Mouse (Mus musculus) colon, adult 2 months (tissue): ENCODE results near the gene Ptprz1. TPM values are rescaled to one million over a fixed set of nuclear protein-coding genes. Genes with fewer than 3 reads are reported as not detected.

ENCODE experiments used
- polyA plus RNA-seq: library from polyadenylated mRNA; depleted of rRNA; stranded (reverse); fragments of >200 nt; gene quantifications from 2 replicates; pipeline ENCODE4 v1.2.3, GENCODE M21; 2012; rRNA removed

Gene Ptprz1
- polyA plus RNA-seq, result 1.8 and 2.3 TPM in 2 replicates

GRCm38 (mm10) chr6:22874781-22875613 is at the start of gene Ptprz1:
Gene Ptprz1, plus strand, starts transcription at chr6:22875502.

